Mouse (Mus musculus) heart, postnatal 25 days (tissue): ENCODE measurements around the gene Hoxb3. TPM values are rescaled to one million over a fixed set of nuclear protein-coding genes. Genes with fewer than 3 reads are reported as not detected.

Experiments
- DNase-seq: peaks from one replicate; pipeline ENCODE4 v3.0.0; 2022; ENCODE audit warnings: low spot score
- intact Hi-C: fragments of 180-260 bp; cut with DNase I; formaldehyde crosslinking; loops from one replicate; pipeline ENCODE4 v1.15.1; 2025
- total RNA-seq, 2 experiments: library from RNA; stranded (reverse); gene quantifications; 2 replicates each; pipeline ENCODE4 v1.2.3; 2021

Gene Hoxb3
- total RNA-seq, 2 experiments from 2014 or later, result 0.36 to 0.45 TPM

DNA sequence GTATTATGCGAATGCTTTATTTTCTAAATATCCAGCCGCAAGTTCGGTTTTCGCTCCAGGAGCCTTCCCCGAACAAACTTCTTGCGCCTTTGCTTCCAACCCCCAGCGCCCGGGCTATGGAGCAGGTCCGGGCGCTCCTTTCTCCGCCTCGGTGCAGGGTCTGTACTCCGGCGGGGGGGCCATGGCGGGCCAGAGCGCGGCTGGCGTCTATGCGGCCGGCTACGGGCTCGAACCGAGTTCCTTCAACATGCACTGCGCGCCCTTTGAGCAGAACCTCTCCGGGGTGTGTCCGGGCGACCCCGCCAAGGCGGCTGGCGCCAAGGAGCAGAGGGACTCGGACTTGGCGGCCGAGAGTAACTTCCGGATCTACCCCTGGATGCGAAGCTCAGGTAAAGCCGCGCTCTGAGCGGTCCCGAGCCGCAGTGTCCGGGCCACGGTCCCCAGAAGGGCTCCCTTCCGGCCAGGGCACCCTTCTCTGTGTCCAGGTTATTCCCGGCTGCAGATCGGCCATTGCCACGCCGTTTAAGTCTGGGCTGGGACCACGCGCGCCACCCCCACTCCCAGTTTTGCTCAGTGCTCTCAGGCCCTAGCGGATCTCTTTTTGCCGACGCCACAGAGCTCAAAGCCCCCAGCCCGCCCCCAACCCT, 36.3 kb upstream of the Hoxb3 start:
- intact Hi-C loops, result no loop called here
- DNase-seq, result no peak

- intact Hi-C loops, result no loop called here
- no peak for DNase-seq
These were observed 35.7 kb upstream of the Hoxb3 start for GRCm38 (mm10) chr11:96287411-96287810.

GRCm38 (mm10) chr11:96288455-96289221, 34.5 kb upstream of the Hoxb3 start:
- no peak for DNase-seq
- intact Hi-C loops, result no loop called here

DNA sequence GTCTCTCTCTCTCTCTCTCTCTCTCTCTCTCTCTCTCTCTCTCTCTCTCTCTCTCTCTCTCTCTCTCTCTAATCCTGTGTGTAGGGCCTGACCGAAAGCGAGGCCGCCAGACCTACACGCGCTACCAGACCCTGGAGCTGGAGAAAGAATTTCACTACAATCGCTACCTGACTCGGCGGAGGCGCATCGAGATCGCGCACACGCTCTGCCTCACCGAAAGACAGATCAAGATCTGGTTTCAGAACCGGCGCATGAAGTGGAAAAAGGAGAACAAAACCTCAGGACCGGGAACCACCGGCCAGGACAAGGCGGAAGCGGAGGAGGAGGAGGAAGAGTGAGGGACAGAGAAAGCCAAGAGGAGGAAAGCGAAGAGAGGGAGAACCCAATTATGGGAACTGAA, 33.8 kb upstream of the Hoxb3 start:
- intact Hi-C loops, result no loop called here
- DNase-seq, result no peak

DNA sequence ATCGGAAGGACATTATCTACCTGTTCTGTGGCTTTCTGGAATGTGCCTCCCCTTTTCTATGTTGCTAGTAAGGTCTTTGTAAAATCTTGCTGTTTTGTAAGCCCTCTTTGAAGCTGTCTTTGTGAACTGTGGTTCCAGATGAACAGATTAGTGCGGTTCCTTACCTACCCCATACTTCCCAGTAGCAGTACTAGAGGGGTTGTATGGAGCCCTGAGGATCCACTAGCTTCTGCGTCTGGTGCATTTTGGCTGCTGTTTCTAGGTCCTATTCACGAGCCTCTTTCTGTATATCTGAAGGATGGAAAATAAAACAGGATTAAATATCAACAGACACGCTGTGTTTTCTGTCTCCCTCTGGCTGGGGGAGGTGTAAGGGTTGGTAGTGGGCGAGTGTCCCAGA, 33.3 kb upstream of the Hoxb3 start:
- DNase-seq, result no peak
- intact Hi-C loops, result no loop called here

DNA sequence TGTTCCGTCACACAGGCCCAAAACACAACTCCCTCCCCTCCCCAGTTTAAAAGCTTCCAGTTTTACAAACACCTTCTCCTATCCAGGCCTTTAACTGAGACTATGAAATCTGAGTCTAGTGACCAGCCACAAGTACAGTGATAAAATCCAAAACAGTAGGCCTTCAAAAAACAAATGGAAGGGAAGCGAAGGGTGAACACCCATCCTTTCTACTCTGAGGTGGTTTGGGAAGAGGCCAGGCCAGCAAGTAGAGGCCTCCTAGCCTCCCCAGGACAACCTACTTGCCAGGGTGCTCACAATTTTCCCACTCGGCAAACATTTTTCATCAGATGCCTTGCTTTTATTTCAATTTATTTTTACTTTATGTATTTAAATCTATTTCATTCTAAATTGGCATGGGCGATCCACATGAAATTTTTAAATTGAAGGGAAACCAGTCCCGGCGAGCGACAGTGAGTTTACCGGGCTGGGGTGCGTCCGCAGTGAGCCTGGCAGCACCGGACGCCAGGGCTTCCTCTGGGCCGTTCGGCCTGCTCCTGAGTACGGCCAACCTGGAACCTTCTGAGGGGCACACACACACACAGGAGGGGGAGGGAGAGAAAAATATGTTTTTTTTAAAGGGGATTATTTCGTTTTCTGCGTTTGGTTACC, 32.3 kb upstream of the Hoxb3 start:
- intact Hi-C loops, result no loop called here

GRCm38 (mm10) chr11:96291681-96292564, 31.2 kb upstream of the Hoxb3 start, which contains the start of gene Hoxb6:
TSS of gene Hoxb6 (plus strand) at chr11:96292476.
- no peak for DNase-seq
- intact Hi-C loops, result no loop called here

More for the DNA sequence above, 32.3 kb upstream of the Hoxb3 start:
- no peak for DNase-seq

DNA sequence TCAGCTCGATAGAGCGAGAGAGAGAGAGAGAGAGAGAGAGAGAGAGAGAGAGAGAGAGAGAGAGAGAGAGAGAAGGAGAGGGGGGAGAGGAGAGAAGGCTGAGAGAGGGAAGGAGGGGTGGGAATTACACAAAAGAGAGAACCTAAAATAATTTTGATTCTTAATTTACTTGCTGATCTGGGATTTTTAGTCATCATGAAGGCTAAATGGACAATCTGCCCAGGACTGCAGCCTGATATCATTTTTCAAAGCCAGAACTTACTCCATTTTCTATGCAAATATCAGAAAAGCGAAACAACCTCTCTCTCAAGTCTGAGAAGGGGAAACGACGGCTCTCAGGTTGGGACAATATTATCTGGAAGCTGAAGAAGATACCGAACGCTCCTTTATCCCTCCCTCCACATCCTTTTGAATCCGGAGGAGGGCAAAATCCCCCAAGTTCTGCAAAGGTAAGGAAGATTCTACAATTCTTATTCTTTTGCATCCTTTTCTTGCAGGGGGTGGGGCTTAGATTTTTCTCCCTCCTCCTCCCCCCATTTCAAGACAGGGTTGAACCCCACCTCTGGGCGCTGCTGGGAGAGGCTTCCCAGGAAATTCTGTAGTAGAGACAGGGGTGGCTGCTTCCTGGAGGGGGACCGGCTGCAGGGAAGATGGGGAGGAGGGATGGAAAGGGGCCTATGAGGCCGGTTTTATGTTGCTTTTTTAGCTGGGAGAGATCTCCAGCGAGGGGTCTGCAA, 30.4 kb upstream of the Hoxb3 start:
- no peak for DNase-seq
- intact Hi-C loops, result no loop called here

- intact Hi-C loops, result no loop called here
- DNase-seq, result no peak
These were observed 29.7 kb upstream of the Hoxb3 start for GRCm38 (mm10) chr11:96293302-96293921.

DNA sequence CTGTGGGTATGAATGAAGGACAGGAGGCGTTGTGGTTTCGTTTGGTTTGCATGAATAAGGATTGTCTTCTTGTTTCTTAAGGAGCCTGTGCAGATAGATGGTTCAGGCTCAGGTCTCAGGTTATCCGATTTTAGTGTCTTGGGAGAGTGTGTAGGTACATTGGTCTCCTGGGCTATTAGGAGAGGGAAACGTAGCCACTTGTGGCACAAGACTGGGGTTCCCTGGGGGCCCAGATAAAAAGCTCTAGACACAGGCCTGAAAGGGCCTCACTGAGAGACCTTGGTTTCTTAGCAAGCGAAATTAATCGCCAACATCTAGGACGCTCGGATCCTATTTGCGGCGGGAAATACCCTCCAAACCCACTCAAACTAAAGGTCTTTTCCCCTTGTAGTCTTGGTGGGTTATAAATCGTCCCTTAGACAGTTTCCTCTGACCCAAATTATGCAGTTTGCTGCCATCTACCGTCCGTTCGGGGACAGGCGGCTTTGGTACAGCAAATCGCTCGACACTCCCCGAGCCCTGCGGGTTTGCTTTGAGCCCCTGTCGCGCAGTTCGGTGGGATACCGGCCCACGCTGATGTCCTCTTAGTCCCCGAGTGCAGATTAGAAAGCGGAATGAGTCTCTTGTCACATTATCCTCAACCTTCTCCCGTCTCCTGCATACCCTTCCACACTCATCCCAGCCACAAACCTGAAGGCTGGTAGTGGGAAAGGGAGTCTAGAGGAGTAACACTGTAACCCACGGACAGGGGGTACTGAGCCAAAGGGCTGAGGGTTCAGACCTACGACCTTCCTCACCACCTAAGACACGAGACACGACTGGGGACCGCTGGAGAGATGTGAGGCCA, 28.7 kb upstream of the Hoxb3 start:
- no peak for DNase-seq
- intact Hi-C loops, result loop anchor here (2.0 kb wide), 1 partner anchor 16 kb away; no protein-coding TSS in a partner anchor

GRCm38 (mm10) chr11:96295092-96295835, 27.9 kb upstream of the Hoxb3 start:
- DNase-seq, result no peak
- intact Hi-C loops, result loop anchor here (2.0 kb wide), 1 partner anchor 16 kb away; no protein-coding TSS in a partner anchor

- intact Hi-C loops, result no loop called here
- DNase-seq, result no peak
These were observed 26.1 kb upstream of the Hoxb3 start for GRCm38 (mm10) chr11:96296997-96297396.

GRCm38 (mm10) chr11:96297428-96297827, 25.7 kb upstream of the Hoxb3 start:
- intact Hi-C loops, result no loop called here
- no peak for DNase-seq

- DNase-seq, result no peak
- intact Hi-C loops, result no loop called here
These were observed 25.0 kb upstream of the Hoxb3 start for GRCm38 (mm10) chr11:96297968-96298635.

DNA sequence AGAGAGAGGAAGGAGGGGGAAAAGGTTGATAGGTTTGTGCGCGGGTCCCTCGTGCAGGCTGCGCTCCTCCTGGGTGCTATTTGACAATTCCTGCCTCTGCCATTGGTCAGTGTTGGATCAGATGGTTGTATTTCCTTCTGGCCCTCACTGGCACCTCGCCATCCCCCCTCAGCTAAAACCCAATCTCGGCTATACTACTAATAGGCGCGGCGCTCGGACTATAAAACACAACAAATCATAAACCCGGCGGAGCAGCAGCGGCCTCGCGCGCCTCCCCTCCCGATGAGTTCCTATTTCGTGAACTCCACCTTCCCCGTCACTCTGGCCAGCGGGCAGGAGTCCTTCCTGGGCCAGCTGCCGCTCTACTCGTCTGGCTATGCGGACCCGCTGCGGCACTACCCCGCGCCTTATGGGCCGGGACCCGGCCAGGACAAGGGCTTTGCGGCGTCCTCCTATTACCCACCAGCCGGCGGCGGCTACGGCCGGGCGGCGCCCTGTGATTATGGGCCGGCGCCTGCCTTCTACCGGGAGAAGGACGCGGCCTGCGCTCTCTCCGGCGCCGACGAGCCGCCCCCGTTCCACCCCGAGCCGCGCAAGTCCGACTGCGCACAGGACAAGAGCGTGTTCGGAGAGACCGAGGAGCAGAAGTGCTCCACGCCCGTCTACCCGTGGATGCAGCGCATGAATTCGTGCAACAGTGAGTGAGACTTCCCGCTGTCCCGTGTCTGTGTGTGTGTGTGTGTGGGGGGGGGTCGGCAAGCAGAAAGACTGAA, 24.0 kb upstream of the Hoxb3 start:
- intact Hi-C loops, result no loop called here
- no peak for DNase-seq

- DNase-seq, result no peak
- intact Hi-C loops, result loop anchor here (5.0 kb wide), 2 partner anchors 238 to 253 kb away; no protein-coding TSS in a partner anchor
These were observed 23.3 kb upstream of the Hoxb3 start for GRCm38 (mm10) chr11:96299781-96300180.
